Mouse (Mus musculus): ENCODE measurements around the gene Gprin3. TPM values are rescaled to one million over a fixed set of nuclear protein-coding genes. Genes with fewer than 3 reads are reported as not detected.

Gene Gprin3
- polyA plus RNA-seq, 1 experiment from 2014 or later, result 2.4 TPM

DNA sequence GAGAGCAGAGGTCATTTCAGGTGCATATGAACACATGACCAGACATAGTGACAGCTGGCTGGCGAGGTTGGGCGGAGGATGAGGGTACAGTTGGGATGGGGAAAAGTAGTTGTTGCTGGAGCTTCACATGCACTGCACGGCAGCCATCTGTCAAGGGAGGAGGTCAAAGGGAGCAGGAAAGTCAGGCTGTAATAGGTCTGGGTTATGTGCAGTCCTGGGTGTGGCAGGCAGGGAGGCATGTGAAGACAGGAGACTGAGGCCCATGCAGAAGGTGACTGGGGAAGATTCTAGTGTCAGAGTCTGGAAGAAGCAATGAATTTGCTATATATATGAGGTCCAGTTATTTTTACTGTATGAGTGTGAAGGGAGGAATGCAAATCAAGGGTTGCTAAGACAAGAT is 35.9 kb downstream of the Gprin3 start:
- no peak overlapping the region for H3K4me3 ChIP-seq (ENCODE audit: low read depth, low read length)
- H3K9me3 ChIP-seq (ENCODE audit: control insufficient read depth, low read length), result no peaks in the 10 kb centered on the region
- H3K27ac ChIP-seq (replicated peaks; ENCODE audit: low read depth, low read length), result no peak overlapping the region
- no peak overlapping the region for H3K4me2 ChIP-seq (ENCODE audit: low read depth, low read length)
- H3K27me3 ChIP-seq (replicated peaks; ENCODE audit: control insufficient read depth, insufficient read depth, low read length), result no peaks in the 10 kb centered on the region
- no peaks in the 10 kb centered on the region for H3K4me1 ChIP-seq (ENCODE audit: control insufficient read depth, insufficient read depth, low read length)
- H3K36me3 ChIP-seq (ENCODE audit: control insufficient read depth, insufficient read depth, low read length), result no peaks in the 10 kb centered on the region
- WGBS, result 83% methylated on average over 3 of the region's 3 CpGs
- H3K9ac ChIP-seq (ENCODE audit: low read depth, low read length), result no peak overlapping the region
- no peak for ATAC-seq (ENCODE audit: low read depth)
- DNase-seq (ENCODE audit: low spot score), result no peak

DNA sequence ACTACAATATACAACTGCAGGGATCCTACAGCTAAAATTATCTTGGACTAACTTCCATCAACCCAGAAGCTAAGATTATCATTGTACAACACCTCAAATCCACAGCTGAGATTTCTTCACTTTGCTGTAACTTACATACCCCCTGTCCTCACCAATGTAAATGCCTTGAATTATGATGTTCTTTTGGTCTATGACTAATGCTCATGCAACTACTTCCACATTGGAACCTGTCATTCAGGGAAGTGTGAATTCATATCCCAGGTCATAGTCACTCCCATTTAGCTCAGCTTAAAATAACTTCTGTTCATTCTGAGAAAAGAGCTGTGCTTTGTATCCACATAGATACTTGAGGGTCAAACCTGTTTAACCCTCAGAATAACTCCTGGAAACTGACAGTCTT is 60.8 kb downstream of the Gprin3 start:
- DNase-seq (ENCODE audit: low spot score) (no peak), ATAC-seq (ENCODE audit: low read depth) (no peak)
- Histone ChIP-seq H3K9me3 (ENCODE audit: control insufficient read depth, low read length) (no peaks in the 10 kb centered on the region), H3K4me1 (ENCODE audit: control insufficient read depth, insufficient read depth, low read length) (no peaks in the 10 kb centered on the region), H3K9ac (ENCODE audit: low read depth, low read length) (no peak overlapping the region), H3K36me3 (ENCODE audit: control insufficient read depth, insufficient read depth, low read length) (no peaks in the 10 kb centered on the region), H3K4me2 (ENCODE audit: low read depth, low read length) (no peak overlapping the region), H3K27ac (replicated peaks; ENCODE audit: low read depth, low read length) (no peak overlapping the region), H3K27me3 (replicated peaks; ENCODE audit: control insufficient read depth, insufficient read depth, low read length) (no peaks in the 10 kb centered on the region), H3K4me3 (ENCODE audit: low read depth, low read length) (no peak overlapping the region)

DNA sequence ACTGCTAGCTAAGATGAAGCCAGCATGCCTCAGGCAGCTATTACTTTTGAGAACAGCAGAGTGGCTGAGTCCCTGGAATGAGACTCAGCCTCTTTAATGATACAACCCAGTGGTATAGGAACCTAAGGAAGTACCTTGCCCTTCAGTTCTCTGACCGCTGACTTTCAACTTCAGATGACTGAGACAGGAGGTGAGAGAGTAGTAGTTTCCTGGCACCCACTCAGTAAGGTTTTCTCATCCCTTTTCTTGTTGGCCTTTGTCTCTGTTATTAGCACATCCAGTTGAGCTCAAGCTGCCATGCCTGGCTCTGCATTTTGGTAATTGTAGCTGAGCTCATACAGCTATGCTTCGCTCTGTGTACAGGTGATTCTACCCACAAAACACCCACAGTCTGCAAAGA is 62.8 kb downstream of the Gprin3 start:
- no peak for ATAC-seq (ENCODE audit: low read depth)
- H3K9me3 ChIP-seq (ENCODE audit: control insufficient read depth, low read length), result no peaks in the 10 kb centered on the region
- no peak for DNase-seq (ENCODE audit: low spot score)
- H3K4me1 ChIP-seq (ENCODE audit: control insufficient read depth, insufficient read depth, low read length), result no peaks in the 10 kb centered on the region
- H3K9ac ChIP-seq (ENCODE audit: low read depth, low read length), result no peak overlapping the region
- H3K27ac ChIP-seq (replicated peaks; ENCODE audit: low read depth, low read length), result no peak overlapping the region
- no peak overlapping the region for H3K4me3 ChIP-seq (ENCODE audit: low read depth, low read length)
- H3K36me3 ChIP-seq (ENCODE audit: control insufficient read depth, insufficient read depth, low read length), result no peaks in the 10 kb centered on the region
- H3K4me2 ChIP-seq (ENCODE audit: low read depth, low read length), result no peak overlapping the region
- H3K27me3 ChIP-seq (replicated peaks; ENCODE audit: control insufficient read depth, insufficient read depth, low read length), result no peaks in the 10 kb centered on the region
- 95% methylated on average over 2 of the region's 2 CpGs for WGBS

DNA sequence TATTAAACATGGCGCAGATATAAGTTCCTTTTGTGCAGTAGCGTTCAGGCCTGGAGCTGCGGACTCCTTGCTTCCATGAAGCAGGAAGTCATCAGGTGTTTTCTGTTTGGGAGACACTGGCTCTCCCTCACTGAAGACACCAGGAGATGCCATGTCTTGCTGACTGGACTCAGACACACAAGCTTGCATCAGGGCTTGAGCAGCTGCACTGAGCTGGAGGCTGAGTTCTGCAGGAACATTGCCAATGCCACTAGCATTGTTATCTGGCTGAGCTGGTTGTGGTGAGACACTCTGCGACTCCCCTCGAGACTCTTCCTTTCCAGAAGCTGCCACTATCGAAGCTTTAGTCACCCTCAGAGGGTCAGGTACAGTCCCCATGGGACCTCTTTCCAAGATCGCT is 71.2 kb downstream of the Gprin3 start:
- no peaks in the 10 kb centered on the region for H3K9me3 ChIP-seq (ENCODE audit: control insufficient read depth, low read length)
- H3K4me3 ChIP-seq (ENCODE audit: low read depth, low read length), result no peak overlapping the region
- H3K27me3 ChIP-seq (replicated peaks; ENCODE audit: control insufficient read depth, insufficient read depth, low read length), result no peaks in the 10 kb centered on the region
- no peak for ATAC-seq (ENCODE audit: low read depth)
- no peak overlapping the region for H3K9ac ChIP-seq (ENCODE audit: low read depth, low read length)
- no peaks in the 10 kb centered on the region for H3K4me1 ChIP-seq (ENCODE audit: control insufficient read depth, insufficient read depth, low read length)
- H3K27ac ChIP-seq (replicated peaks; ENCODE audit: low read depth, low read length), result no peak overlapping the region
- H3K36me3 ChIP-seq (ENCODE audit: control insufficient read depth, insufficient read depth, low read length), result no peaks in the 10 kb centered on the region
- no peak for DNase-seq (ENCODE audit: low spot score)
- no peak overlapping the region for H3K4me2 ChIP-seq (ENCODE audit: low read depth, low read length)
- 88% methylated on average over 7 of the region's 7 CpGs for WGBS

DNA sequence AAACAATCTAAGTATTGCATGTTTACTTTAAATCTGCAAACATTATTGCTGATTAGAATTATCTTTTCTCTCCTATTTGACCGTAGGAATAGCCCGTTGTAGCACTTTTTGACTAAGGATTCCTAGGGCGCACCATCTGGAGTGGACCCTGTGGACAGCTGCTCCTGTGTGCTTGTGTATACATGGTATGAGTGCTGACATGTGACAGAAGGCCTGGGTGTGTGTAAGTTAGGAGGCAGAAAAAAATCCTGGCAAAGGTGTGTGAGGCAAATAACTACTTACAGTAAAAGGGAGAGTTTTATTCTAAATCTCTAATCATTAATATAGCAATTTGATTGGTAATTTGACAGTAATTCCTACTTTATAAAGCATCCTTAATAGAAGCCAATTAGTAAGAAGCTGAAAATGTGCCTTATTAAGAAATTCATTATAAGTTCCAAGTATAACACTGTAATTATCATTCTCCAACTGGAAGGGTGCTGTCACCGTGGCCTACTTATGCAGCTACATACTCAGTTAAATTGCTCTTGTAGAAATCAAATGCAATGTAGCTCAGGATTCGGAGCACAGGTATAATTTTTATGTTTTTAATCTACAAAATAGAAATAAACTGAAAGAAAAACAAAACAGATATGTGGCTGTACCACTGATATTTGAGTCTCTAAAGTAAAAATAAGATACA is 74.8 kb downstream of the Gprin3 start:
- 91% methylated on average over 5 of the region's 5 CpGs for WGBS
- no peak for ATAC-seq (ENCODE audit: low read depth)
- no peak for DNase-seq (ENCODE audit: low spot score)
- no peak overlapping the region for H3K4me3 ChIP-seq (ENCODE audit: low read depth, low read length)
- no peaks in the 10 kb centered on the region for H3K4me1 ChIP-seq (ENCODE audit: control insufficient read depth, insufficient read depth, low read length)
- H3K4me2 ChIP-seq (ENCODE audit: low read depth, low read length), result no peak overlapping the region
- H3K27me3 ChIP-seq (replicated peaks; ENCODE audit: control insufficient read depth, insufficient read depth, low read length), result no peaks in the 10 kb centered on the region
- no peaks in the 10 kb centered on the region for H3K9me3 ChIP-seq (ENCODE audit: control insufficient read depth, low read length)
- H3K9ac ChIP-seq (ENCODE audit: low read depth, low read length), result no peak overlapping the region
- no peaks in the 10 kb centered on the region for H3K36me3 ChIP-seq (ENCODE audit: control insufficient read depth, insufficient read depth, low read length)
- no peak overlapping the region for H3K27ac ChIP-seq (replicated peaks; ENCODE audit: low read depth, low read length)

DNA sequence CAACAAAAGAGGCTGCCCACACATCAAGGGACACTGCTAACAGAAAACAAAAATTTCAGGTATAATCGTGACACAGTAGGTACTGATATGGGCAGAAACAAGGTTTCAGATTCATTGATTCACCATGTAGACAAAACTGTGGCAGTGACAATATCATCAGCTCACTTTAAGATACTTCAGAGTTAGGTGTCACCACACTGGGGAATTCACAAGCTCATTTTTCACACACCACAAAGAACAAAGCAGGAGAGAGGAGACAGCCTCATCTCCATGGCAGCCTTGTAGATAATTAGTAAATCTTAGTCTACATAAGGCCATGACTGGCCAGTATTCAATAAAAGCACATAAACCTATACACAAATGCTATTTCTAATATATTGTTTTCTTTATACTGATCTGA is 77.4 kb downstream of the Gprin3 start:
- Histone ChIP-seq H3K27ac (replicated peaks; ENCODE audit: low read depth, low read length) (no peak overlapping the region), H3K9ac (ENCODE audit: low read depth, low read length) (no peak overlapping the region), H3K4me1 (ENCODE audit: control insufficient read depth, insufficient read depth, low read length) (no peaks in the 10 kb centered on the region), H3K4me2 (ENCODE audit: low read depth, low read length) (no peak overlapping the region), H3K27me3 (replicated peaks; ENCODE audit: control insufficient read depth, insufficient read depth, low read length) (no peaks in the 10 kb centered on the region), H3K36me3 (ENCODE audit: control insufficient read depth, insufficient read depth, low read length) (no peaks in the 10 kb centered on the region), H3K4me3 (ENCODE audit: low read depth, low read length) (no peak overlapping the region), H3K9me3 (ENCODE audit: control insufficient read depth, low read length) (no peaks in the 10 kb centered on the region)
- 71% methylated on average over 1 of the region's 1 CpGs for WGBS
- DNase-seq (ENCODE audit: low spot score) (no peak), ATAC-seq (ENCODE audit: low read depth) (no peak)

DNA sequence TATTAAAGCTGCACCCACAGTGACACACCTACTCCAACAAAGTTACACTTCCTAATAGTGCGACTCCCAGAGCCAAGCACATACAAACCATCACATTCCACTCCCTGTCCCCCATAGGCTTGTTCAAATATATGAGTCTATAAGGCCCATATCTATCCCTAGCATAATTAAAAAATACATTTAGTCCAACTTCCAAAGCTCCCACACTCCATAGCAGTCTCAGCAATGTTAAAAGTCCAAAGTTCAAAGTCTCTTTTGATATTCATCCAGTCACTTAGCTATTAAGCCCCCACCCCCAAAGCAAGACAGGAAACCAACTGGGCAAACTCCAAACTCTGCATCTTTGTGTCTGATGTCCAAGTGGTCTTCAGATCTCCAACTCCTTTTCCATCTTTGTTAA is 84.9 kb downstream of the Gprin3 start:
- DNase-seq (ENCODE audit: low spot score) (no peak), ATAC-seq (ENCODE audit: low read depth) (no peak)
- Histone ChIP-seq H3K4me1 (ENCODE audit: control insufficient read depth, insufficient read depth, low read length) (no peaks in the 10 kb centered on the region), H3K9ac (ENCODE audit: low read depth, low read length) (no peak overlapping the region), H3K4me2 (ENCODE audit: low read depth, low read length) (no peak overlapping the region), H3K27ac (replicated peaks; ENCODE audit: low read depth, low read length) (no peak overlapping the region), H3K36me3 (ENCODE audit: control insufficient read depth, insufficient read depth, low read length) (no peaks in the 10 kb centered on the region), H3K9me3 (ENCODE audit: control insufficient read depth, low read length) (no peaks in the 10 kb centered on the region), H3K27me3 (replicated peaks; ENCODE audit: control insufficient read depth, insufficient read depth, low read length) (no peaks in the 10 kb centered on the region), H3K4me3 (ENCODE audit: low read depth, low read length) (no peak overlapping the region)
- WGBS, result 83% methylated on average over 1 of the region's 1 CpGs

DNA sequence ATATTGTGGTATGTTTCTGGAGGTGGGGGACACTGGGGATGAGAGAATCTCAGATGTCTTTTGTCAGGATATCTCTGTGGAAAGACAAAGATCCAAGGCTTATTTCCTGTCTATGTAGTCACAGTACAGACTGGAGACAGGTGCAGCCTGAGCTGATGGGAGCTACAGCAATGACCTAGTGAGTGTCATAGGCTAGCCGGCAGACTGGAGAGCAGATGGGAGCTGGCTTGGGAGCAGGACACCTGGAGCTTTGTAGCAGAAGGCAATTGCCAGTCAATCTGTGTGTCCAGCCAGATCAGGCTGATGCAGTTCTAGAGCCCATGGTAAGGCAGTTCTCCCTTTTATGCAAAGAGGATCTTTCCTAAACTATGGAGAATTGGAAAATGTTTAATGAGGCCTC is 97.8 kb downstream of the Gprin3 start:
- H3K9ac ChIP-seq (ENCODE audit: low read depth, low read length), result no peak overlapping the region
- H3K27me3 ChIP-seq (replicated peaks; ENCODE audit: control insufficient read depth, insufficient read depth, low read length), result no peaks in the 10 kb centered on the region
- 78% methylated on average over 1 of the region's 1 CpGs for WGBS
- no peaks in the 10 kb centered on the region for H3K4me1 ChIP-seq (ENCODE audit: control insufficient read depth, insufficient read depth, low read length)
- H3K4me2 ChIP-seq (ENCODE audit: low read depth, low read length), result no peak overlapping the region
- H3K36me3 ChIP-seq (ENCODE audit: control insufficient read depth, insufficient read depth, low read length), result no peaks in the 10 kb centered on the region
- no peaks in the 10 kb centered on the region for H3K9me3 ChIP-seq (ENCODE audit: control insufficient read depth, low read length)
- H3K27ac ChIP-seq (replicated peaks; ENCODE audit: low read depth, low read length), result no peak overlapping the region
- DNase-seq (ENCODE audit: low spot score), result no peak
- ATAC-seq (ENCODE audit: low read depth), result no peak
- H3K4me3 ChIP-seq (ENCODE audit: low read depth, low read length), result no peak overlapping the region

DNA sequence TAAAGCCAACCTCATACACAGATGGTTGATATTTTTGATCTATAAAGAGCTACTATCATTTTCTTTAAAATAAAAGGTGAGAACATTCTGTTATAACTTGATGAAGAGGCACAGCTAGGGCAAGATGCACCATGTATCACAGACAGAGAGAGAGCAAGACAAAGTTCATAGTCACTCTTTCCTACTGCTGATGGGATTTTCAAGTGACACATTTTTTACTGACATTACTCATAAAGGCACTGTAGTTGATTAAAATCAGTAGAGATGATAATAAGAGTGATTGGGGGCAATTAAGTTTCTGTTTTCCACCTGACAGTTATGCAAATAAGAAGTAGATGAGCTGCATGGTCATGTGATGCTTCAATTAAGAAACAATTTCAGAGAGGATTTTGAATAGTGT is 110.2 kb downstream of the Gprin3 start:
- DNase-seq (ENCODE audit: low spot score), result no peak
- H3K9me3 ChIP-seq (ENCODE audit: control insufficient read depth, low read length), result 0 out of 2 replicates have a peak, but pooled peaks cover 3% of the 10 kb centered on the region
- no peak overlapping the region for H3K4me2 ChIP-seq (ENCODE audit: low read depth, low read length)
- H3K4me1 ChIP-seq (ENCODE audit: control insufficient read depth, insufficient read depth, low read length), result no peaks in the 10 kb centered on the region
- ATAC-seq (ENCODE audit: low read depth), result no peak
- no peak overlapping the region for H3K27ac ChIP-seq (replicated peaks; ENCODE audit: low read depth, low read length)
- H3K36me3 ChIP-seq (ENCODE audit: control insufficient read depth, insufficient read depth, low read length), result no peaks in the 10 kb centered on the region
- H3K27me3 ChIP-seq (replicated peaks; ENCODE audit: control insufficient read depth, insufficient read depth, low read length), result no peaks in the 10 kb centered on the region
- H3K4me3 ChIP-seq (ENCODE audit: low read depth, low read length), result no peak overlapping the region
- no peak overlapping the region for H3K9ac ChIP-seq (ENCODE audit: low read depth, low read length)
